Mouse (Mus musculus) erythroblast, embryonic 14.5 days (primary cell): ENCODE results near the gene Rpl3l. TPM values are rescaled to one million over a fixed set of nuclear protein-coding genes. Genes with fewer than 3 reads are reported as not detected.
A peak's percentile ranks its signal among the peaks of the same experiment; 100 is the strongest.
"Not testable (repeated sequence)": the region's sequence is repeated elsewhere in the genome, so short reads cannot be mapped to it uniquely, and the experiment has no call there.

Experiments used
- H3K27me3 ChIP-seq: 2 replicates; pipeline ENCODE4 v1.6.1; 2012; ENCODE audit warnings: inconsistent platforms; ENCODE audit not compliant: control insufficient read depth
- H3K36me3 ChIP-seq: 2 replicates; pipeline ENCODE4 v1.6.1; 2012; ENCODE audit warnings: mild to moderate bottlenecking, inconsistent platforms; ENCODE audit not compliant: control insufficient read depth
- H3K4me1 ChIP-seq: 2 replicates; pipeline ENCODE4 v1.6.1; 2012; ENCODE audit warnings: inconsistent platforms; ENCODE audit not compliant: control insufficient read depth
- H3K4me3 ChIP-seq: replicated peaks from 2 replicates; pipeline ENCODE3; 2012; ENCODE audit warnings: moderate library complexity, mild to moderate bottlenecking, inconsistent platforms
- H3K9me3 ChIP-seq: 2 replicates; pipeline ENCODE4 v1.6.1; 2012; ENCODE audit warnings: low read length, inconsistent platforms, mixed read lengths; ENCODE audit not compliant: control insufficient read depth
- GATA1 ChIP-seq: IDR thresholded peaks from 2 replicates; pipeline ENCODE4 v1.6.1; 2012; ENCODE audit warnings: low read length, inconsistent platforms, mixed read lengths
- TAL1 ChIP-seq: IDR thresholded peaks from 3 replicates; pipeline ENCODE4 v1.6.1; 2012; ENCODE audit warnings: low read length, inconsistent platforms, mixed read lengths
- polyA plus RNA-seq: library from polyadenylated mRNA; stranded (reverse); fragments of >175 nt; gene quantifications from 2 replicates; pipeline ENCODE4 v1.2.3, GENCODE M21; 2012

The Rpl3l gene
- polyA plus RNA-seq, 1 experiment: not detected

- no peak for TF ChIP-seq TAL1
- TF ChIP-seq GATA1: no peak
- Histone ChIP-seq H3K27me3 (no peaks in the 10 kb centered on the region), H3K9me3 (no peaks in the 10 kb centered on the region), H3K36me3 (peaks cover 35% of the 10 kb centered on the region), H3K4me1 (peaks cover 24% of the 10 kb centered on the region), H3K4me3 (no peak overlapping the region)
These were observed 11.4 kb upstream of the Rpl3l start for GRCm38 (mm10) chr17:24716166-24716682.

DNA sequence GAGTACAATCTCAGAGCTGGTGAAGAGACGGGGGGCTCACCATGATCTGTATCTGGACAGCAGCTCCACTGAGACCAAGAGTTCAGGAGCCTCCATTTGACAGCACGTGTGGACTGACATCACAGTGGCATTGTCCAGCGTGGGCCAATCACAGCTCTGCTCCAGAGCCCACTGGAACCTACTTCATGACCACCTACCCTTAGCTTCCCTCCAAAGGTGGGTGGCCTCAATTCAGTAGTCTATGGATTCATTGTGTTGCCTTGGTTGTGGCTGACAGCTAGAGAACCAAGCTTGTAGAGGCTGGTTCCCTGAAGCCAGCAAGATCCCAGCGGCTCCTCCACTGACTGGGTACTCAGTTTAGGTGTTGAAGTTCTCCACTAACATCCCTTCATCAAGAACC lies 9.7 kb upstream of the Rpl3l start, which contains the start of the genes Rnf151 and Rps2:
Gene Rnf151 (minus strand): TSS at position 121 of the 400 bp plus-strand sequence.
Gene Rps2 (plus strand): TSS at position 174 of the 400 bp plus-strand sequence.
- Histone ChIP-seq H3K36me3 (peaks cover 51% of the 10 kb centered on the region), H3K4me3 (peak within 1 kb of the TSS; percentile 85), H3K9me3 (no peaks in the 10 kb centered on the region), H3K27me3 (no peaks in the 10 kb centered on the region), H3K4me1 (peaks cover 40% of the 10 kb centered on the region)
- TF ChIP-seq TAL1 (no peak), GATA1 (no peak)

GRCm38 (mm10) chr17:24718938-24719337 lies 8.7 kb upstream of the Rpl3l start:
- Histone ChIP-seq H3K36me3 (peaks cover 51% of the 10 kb centered on the region), H3K4me1 (peaks cover 49% of the 10 kb centered on the region), H3K4me3 (peak overlapping the region; percentile 85)
- not testable (repeated sequence) for H3K27me3 ChIP-seq, H3K9me3 ChIP-seq

DNA sequence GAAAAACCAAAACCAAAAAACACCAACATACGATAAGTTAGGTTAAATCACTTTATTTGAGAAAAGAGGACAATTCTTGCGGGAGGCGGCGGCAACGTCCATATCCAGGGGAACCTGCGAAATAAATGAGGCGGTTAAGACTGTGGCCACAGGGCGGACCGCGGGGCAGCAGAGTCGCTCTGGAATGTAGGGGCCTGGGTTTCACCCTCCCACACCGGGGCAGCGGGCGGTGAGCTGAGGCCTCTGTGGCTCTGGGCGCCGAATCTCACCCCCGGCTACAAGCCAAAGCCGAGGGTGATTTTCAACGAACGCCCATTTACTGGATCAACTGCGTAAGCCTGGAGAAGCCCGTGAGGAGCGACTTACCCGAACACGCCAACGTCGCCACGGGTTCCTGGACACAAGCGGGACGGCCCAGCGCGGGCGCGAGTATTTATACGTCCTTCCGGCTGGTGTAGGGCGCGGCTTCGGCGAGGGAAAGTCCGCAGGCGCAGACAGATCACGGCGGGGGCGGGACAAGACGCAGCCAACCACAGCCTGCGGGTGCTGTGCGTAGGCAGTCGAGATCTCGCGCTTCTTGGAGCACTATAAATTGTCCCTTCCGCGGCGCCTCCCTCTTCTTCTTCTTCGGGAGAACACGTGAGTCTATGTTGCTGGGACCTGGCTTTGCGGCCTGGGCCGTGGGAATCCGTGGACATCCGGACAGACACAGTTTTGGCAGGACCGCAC lies 8.0 kb upstream of the Rpl3l start:
- TF ChIP-seq TAL1 (no peak), GATA1 (no peak)
- peaks cover 53% of the 10 kb centered on the region for H3K4me1 ChIP-seq
- H3K36me3 ChIP-seq: peaks cover 51% of the 10 kb centered on the region
- no peaks in the 10 kb centered on the region for H3K9me3 ChIP-seq
- H3K4me3 ChIP-seq: peak overlapping the region; percentile 85
- no peaks in the 10 kb centered on the region for H3K27me3 ChIP-seq

DNA sequence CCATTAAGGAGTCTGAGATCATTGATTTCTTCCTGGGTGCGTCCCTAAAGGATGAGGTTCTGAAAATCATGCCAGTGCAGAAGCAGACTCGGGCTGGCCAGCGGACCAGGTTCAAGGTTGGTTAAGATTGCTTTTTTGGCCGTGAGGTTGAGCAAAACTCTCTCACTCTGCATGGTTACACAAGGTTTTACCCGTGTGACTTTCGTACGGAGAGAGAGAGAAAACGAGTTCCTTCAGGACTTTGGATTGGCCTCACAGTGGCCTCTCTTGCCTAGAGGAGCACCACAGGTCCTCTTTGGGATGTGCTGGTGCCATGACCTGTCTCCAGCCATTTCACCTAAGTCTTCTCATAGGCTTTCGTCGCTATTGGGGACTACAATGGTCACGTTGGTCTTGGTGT lies 7.0 kb upstream of the Rpl3l start:
- peak overlapping the region; percentile 85 for H3K4me3 ChIP-seq
- H3K36me3 ChIP-seq: peaks cover 47% of the 10 kb centered on the region
- peaks cover 56% of the 10 kb centered on the region for H3K4me1 ChIP-seq
- H3K27me3 ChIP-seq, H3K9me3 ChIP-seq: not testable (repeated sequence)

DNA sequence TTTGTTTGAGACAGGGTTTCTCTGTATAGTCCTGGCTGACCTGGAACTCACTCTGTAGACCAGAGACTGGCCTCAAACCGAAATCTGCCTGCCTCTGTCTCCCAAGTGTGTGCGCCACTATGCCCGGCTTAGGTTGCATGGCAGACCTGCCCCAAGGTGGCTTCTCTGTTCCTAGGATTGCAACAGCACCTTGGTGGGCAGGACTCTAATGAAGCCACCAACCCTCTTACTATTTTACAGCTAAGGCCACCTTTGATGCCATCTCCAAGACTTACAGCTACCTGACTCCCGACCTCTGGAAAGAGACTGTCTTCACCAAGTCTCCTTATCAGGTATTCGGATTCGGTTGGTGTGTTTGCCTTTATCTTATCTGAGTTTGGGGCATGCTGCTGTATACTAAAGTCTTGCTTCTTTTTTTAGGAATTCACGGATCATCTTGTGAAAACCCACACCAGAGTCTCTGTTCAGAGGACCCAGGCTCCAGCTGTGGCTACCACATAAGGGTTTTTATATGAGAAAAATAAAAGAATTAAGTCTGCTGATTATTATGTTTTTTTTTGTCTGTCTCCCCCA lies 6.2 kb upstream of the Rpl3l start:
- Histone ChIP-seq H3K4me1 (peaks cover 59% of the 10 kb centered on the region), H3K36me3 (peaks cover 38% of the 10 kb centered on the region), H3K4me3 (peak overlapping the region; percentile 77)
- not testable (repeated sequence) for H3K27me3 ChIP-seq, H3K9me3 ChIP-seq

DNA sequence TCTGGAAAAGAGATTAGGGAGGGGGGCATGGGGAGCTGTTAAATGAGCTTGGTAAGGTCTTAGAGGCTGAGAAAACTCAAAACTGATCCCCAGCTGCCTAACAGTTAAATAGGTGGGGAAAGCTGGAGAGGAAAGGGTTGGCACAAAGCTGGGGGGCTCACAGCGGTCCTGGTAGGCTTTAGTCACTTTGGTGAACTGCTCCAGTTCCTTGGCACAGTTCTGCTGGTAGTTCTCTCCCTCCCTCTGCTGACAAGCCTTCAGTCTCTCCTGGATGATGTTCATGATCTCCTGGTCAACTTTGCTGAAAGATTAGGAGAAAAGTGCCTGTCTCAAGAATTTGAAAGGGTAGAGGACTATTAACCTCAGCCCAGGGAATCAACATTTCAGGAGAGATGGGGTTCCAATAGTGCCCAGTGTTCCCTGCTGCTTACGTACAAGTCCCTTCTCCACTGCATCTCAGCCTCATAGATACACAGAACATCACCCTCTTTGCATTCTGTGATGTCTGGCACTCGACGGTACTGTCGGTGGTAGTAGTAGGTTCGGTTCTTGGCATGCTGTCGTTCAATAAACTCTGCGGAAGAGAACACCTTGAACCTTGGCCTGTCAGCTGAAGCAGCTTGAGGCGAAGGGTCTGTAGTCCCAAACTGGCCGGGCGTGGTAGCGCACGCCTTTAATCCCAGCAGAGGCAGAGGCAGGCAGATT lies 5.2 kb upstream of the Rpl3l start:
- H3K4me3 ChIP-seq: peak overlapping the region; percentile 77
- peaks cover 60% of the 10 kb centered on the region for H3K4me1 ChIP-seq
- H3K9me3 ChIP-seq: no peaks in the 10 kb centered on the region

GRCm38 (mm10) chr17:24723122-24723880 lies 4.3 kb upstream of the Rpl3l start:
- TF ChIP-seq TAL1 (no peak), GATA1 (no peak)
- Histone ChIP-seq H3K9me3 (no peaks in the 10 kb centered on the region), H3K4me1 (peaks cover 57% of the 10 kb centered on the region), H3K4me3 (peak overlapping the region; percentile 77), H3K27me3 (peaks cover 6% of the 10 kb centered on the region), H3K36me3 (peaks cover 22% of the 10 kb centered on the region)

More for the DNA sequence above, 5.2 kb upstream of the Rpl3l start:
- no peaks in the 10 kb centered on the region for H3K27me3 ChIP-seq
- H3K36me3 ChIP-seq: peaks cover 30% of the 10 kb centered on the region
- TF ChIP-seq TAL1 (no peak), GATA1 (no peak)

DNA sequence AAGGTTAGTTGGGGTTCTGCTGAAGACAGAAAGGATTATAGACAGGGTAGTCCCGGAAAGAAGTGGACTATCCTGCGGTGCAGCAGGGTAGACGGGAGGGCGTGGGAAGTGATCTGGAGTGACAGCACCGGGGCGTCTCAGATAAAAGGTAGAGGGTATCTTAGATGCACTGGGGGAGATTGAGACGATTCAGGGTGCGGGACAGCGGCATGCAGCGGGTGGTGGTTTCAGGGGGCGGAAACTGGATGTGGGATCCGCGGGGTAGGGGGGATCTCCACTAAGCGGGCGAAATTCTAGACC lies 3.8 kb upstream of the Rpl3l start:
- H3K9me3 ChIP-seq: no peaks in the 10 kb centered on the region
- peak; percentile 31; the same call in 1 of the 2 replicates for TF ChIP-seq GATA1
- no peak for TF ChIP-seq TAL1
- H3K36me3 ChIP-seq: peaks cover 22% of the 10 kb centered on the region
- peak overlapping the region; percentile 77 for H3K4me3 ChIP-seq
- peaks cover 52% of the 10 kb centered on the region for H3K4me1 ChIP-seq
- H3K27me3 ChIP-seq: peaks cover 6% of the 10 kb centered on the region
